Mouse (Mus musculus) layer of hippocampus, adult 2 months (tissue): ENCODE measurements at regions not wholly inside any gene's neighbourhood (a gene's known extent, or its start where the extent isn't known, plus 50 kb on each side); places are given as distances from the start of the nearest gene placed in this dataset.
"Not testable (repeated sequence)": the region's sequence is repeated elsewhere in the genome, so short reads cannot be mapped to it uniquely, and the experiment has no call there.

Experiments
- DNase-seq, 2 experiments: peaks; one replicate each; pipeline ENCODE4 v3.0.0; 2022; ENCODE audit warnings: low spot score in 2 of 2
- H3K27ac ChIP-seq: fragments of 200-600 bp; 2 replicates; pipeline ENCODE4 v1.8.1; 2022
- H3K4me3 ChIP-seq: fragments of 200-600 bp; 2 replicates; pipeline ENCODE4 v1.8.1; 2022; ENCODE audit warnings: mild to moderate bottlenecking
- CTCF ChIP-seq: fragments of 200-600 bp; conservative IDR thresholded peaks from 2 replicates; pipeline ENCODE4 v1.8.1; 2022; ENCODE audit warnings: antibody characterized with exemption, mild to moderate bottlenecking, moderate library complexity

- no peak for TF ChIP-seq CTCF
- DNase-seq, result no peak
- Histone ChIP-seq H3K27ac (no peak overlapping the region), H3K4me3 (no peak overlapping the region)
Measured at GRCm38 (mm10) chr1:26459892-26460291, 227.4 kb downstream of the 4931408C20Rik start.

DNA sequence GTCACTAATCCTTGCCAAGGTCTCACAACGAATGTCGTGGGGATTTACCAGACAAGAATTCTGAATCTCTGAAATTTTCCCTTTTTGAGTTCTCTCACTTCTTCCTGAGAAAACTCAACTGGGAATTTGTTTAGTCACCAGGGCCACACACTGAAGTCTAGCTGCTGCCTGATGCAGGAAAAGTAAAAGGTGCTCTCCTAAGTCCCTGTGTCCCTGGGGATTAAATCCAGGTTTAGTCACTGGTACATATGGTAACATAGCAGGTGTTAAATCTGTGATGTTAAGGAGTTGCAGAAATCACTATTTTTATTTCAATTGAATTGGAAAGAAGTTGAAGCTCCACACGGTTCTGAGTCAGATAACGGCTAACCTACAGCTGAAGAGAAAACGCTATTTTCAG, 260.9 kb downstream of the 4931408C20Rik start:
- no peak for TF ChIP-seq CTCF
- H3K4me3 ChIP-seq, result no peak overlapping the region
- no peak overlapping the region for H3K27ac ChIP-seq
- no peak for DNase-seq

GRCm38 (mm10) chr1:26387938-26388897, 299.0 kb downstream of the 4931408C20Rik start:
- H3K27ac ChIP-seq, result no peak overlapping the region
- no peak overlapping the region for H3K4me3 ChIP-seq
- DNase-seq, result no peak
- no peak for TF ChIP-seq CTCF

- no peak overlapping the region for H3K27ac ChIP-seq
- TF ChIP-seq CTCF, result no peak
- H3K4me3 ChIP-seq, result no peak overlapping the region
- no peak for DNase-seq
Measured at GRCm38 (mm10) chr1:26340543-26340942, 346.7 kb downstream of the 4931408C20Rik start.

- not testable (repeated sequence) for H3K4me3 ChIP-seq, DNase-seq, H3K27ac ChIP-seq
Measured at GRCm38 (mm10) chr1:26339876-26340275, 347.4 kb downstream of the 4931408C20Rik start.

DNA sequence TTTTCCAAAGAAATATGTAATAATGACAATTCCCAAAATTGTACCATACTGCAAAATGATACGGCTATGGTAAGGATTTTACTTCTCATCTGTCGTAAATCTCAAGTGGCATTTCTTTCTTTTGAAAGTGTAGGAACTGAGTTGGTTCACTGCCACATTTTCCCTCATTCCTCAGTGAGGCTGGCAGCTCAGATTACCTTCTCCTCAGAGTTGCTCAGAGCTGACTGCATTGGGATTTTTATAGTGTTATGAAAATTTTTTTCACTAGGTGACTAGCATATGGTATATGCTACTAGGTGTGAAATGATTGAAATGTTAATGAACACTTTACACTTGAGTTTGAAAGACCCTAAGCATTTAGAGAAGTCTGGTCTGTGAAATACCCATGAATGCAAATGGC, 397.7 kb downstream of the 4931408C20Rik start:
- TF ChIP-seq CTCF, result no peak
- Histone ChIP-seq H3K27ac (no peak overlapping the region), H3K4me3 (no peak overlapping the region)
- no peak for DNase-seq

- Histone ChIP-seq H3K27ac (peak overlapping the region; percentile 71), H3K4me3 (no peak overlapping the region)
- DNase-seq, result peak in 1 of 2 experiments; percentile 34
- TF ChIP-seq CTCF, result no peak
Measured at GRCm38 (mm10) chr1:26282885-26283613, 404.2 kb downstream of the 4931408C20Rik start.

DNA sequence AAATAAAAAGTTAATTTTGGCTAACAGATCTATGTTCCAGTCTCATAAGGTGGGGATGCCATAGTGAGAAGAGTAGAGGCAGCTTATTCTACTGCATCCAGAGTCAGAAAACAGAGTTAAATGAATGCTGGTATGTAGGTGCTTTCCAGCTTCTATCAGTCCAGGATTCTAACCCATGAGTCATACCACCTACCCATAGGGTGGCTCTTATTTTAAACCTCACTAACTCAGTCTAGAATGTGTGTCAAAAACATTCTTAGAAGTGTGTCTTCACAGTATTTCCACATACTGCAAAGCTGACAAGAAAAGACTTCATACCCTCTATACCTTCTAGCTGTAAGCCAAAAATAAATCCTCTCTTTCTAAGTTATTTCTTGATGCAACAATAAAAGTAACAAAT, 410.7 kb downstream of the 4931408C20Rik start:
- Histone ChIP-seq H3K4me3 (no peak overlapping the region), H3K27ac (no peak overlapping the region)
- DNase-seq, result no peak
- TF ChIP-seq CTCF, result no peak

DNA sequence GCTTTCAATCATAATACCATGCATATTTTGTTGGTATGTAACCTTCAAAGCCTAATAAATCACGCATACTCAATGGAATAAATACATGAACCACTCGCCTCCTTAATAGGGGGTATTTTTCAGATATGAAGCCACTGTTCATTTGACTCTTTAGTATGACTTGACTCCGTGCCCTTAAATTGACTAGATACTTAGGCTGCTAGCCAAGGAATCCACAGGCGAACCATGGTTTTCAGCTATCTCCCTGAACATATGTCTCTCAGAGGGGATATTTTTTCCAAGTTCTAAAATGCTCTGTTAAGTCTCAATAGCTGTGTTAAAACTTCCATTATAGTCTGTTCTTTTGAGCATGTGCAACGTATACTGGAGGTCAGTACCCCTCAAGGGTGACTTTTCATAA, 413.8 kb upstream of the Adgrb3 start:
- no peak overlapping the region for H3K4me3 ChIP-seq

GRCm38 (mm10) chr1:26229291-26230053, 400.0 kb upstream of the Adgrb3 start:
- no peak for TF ChIP-seq CTCF
- Histone ChIP-seq H3K4me3 (no peak overlapping the region), H3K27ac (no peak overlapping the region)
- DNase-seq, result no peak

More for the DNA sequence above, 413.8 kb upstream of the Adgrb3 start:
- no peak for DNase-seq
- no peak for TF ChIP-seq CTCF
- no peak overlapping the region for H3K27ac ChIP-seq

GRCm38 (mm10) chr1:26204443-26204842, 374.9 kb upstream of the Adgrb3 start:
- H3K4me3 ChIP-seq, result no peak overlapping the region
- no peak overlapping the region for H3K27ac ChIP-seq
- TF ChIP-seq CTCF, result no peak
- no peak for DNase-seq
